Mouse (Mus musculus): ENCODE data around the gene Isl2. TPM values are rescaled to one million over a fixed set of nuclear protein-coding genes. Genes with fewer than 3 reads are reported as not detected.

The Isl2 gene
- total and polyA plus RNA-seq, 3 experiments, result 0.47 to 0.56 (median 0.55) TPM

DNA sequence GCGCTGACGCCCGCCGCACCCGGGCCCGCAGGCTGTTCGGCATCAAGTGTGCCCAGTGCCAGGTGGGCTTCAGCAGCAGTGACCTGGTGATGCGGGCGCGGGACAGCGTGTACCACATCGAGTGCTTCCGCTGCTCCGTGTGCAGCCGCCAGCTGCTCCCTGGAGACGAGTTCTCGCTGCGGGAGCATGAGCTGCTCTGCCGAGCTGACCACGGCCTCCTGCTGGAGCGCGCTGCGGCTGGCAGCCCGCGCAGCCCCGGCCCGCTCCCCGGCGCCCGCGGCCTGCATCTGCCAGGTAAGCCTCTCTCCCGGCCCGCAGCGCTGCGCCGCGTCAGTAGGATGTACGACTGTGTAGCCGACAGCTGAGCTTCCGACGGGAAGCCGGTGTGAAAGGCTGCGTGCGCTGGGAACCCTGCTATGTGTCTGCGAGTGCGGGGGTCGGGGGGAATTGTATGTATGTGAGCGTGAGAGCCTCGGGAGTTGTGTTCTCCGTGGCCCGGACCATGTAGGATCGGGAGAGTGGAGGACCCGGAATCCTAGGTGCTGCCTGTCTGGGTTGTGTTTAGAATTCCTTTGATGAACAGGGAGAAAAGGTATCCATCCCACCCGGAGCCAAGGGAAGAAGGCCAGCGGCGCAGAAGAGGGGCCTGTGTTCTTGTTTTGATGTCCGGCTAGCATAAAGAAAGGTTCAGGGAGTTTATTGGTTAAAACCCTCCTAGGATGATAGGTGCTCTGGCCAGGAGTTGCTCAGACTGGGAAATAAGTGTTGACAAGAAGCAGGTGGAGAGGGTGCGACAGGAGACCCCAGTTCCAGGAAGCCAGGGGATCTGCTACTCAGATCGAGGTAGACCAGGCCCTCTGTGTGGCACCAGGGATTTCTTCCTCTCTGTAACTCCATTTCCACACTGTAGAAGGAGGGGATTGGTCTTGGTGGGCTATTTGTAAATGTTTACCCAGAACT, 4.2 kb downstream of the Isl2 start:
- TF ChIP-seq SMC3 (IDR thresholded peaks at IDR 0.05; ENCODE audit: low read depth, low read length) (no peak), HCFC1 (IDR thresholded peaks at IDR 0.05; ENCODE audit: low read depth, low read length) (no peak), ZMIZ1 (IDR thresholded peaks at IDR 0.05; ENCODE audit: low read depth, low read length) (no peak), ZNF384 (IDR thresholded peaks at IDR 0.05; ENCODE audit: low read depth, low read length) (no peak), ELF1 (IDR thresholded peaks at IDR 0.05; ENCODE audit: low read depth, low read length) (no peak), ZC3H11A (IDR thresholded peaks at IDR 0.05; ENCODE audit: low read depth, low read length) (no peak), NRF1 (IDR thresholded peaks at IDR 0.05; ENCODE audit: low read depth, low read length) (no peak), MAX (IDR thresholded peaks at IDR 0.05; ENCODE audit: low read length) (no peak), KAT2A (IDR thresholded peaks at IDR 0.05; ENCODE audit: insufficient replicate concordance, low read length) (no peak), JUND (conservative IDR thresholded peaks at IDR 0.05; ENCODE audit: low read depth, low read length) (no peak), BHLHE40 (IDR thresholded peaks at IDR 0.05; ENCODE audit: low read depth, low read length) (no peak), USF2 (conservative IDR thresholded peaks at IDR 0.05; ENCODE audit: low read depth, low read length) (no peak), TCF12 (IDR thresholded peaks at IDR 0.05; ENCODE audit: low read depth, low read length) (no peak), EP300 (IDR thresholded peaks at IDR 0.05; ENCODE audit: low read length) (no peak), IRF4 (IDR thresholded peaks at IDR 0.05; ENCODE audit: low read depth, low read length) (no peak), MAZ (IDR thresholded peaks at IDR 0.05; ENCODE audit: low read depth, low read length) (no peak), POLR2A (IDR thresholded peaks at IDR 0.05; ENCODE audit: low read depth, low read length) (no peak), RCOR1 (conservative IDR thresholded peaks at IDR 0.05; ENCODE audit: low read depth, low read length) (no peak), USF1 (IDR thresholded peaks at IDR 0.05; ENCODE audit: low read depth, low read length) (no peak)
- Histone ChIP-seq H3K4me3 (replicated peaks in 1 of 3; ENCODE audit: low read depth in 2 of 3, low read length in 2 of 3, poor library complexity in 1 of 3) (no peak overlapping the region), H3K27me3 (replicated peaks) (no peaks in the 10 kb centered on the region)

DNA sequence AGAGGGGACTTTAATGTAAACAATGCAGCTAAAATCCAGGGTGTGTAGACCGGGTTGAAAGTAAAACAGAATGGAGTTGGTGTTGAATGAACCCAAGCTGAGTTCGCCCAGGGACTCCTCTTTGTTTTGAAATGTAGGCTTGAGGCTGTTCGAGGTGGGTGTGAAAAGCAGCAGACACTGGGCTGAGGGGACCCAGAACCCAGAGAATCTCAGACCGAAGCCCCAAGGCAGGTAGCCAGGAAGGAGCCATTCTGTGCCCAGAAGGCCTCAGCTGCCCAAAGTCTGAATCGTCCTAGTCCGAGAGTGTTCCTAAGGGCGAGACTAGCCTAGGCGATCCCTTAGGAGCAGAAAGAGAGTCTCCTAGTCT, 4.8 kb downstream of the Isl2 start:
- Histone ChIP-seq H3K9me3 (replicated peaks; ENCODE audit: low read length) (peaks cover 28% of the 10 kb centered on the region), H3K27me3 (replicated peaks) (no peaks in the 10 kb centered on the region), H3K4me3 (replicated peaks in 1 of 3; ENCODE audit: low read depth in 2 of 3, low read length in 2 of 3, poor library complexity in 1 of 3) (no peak overlapping the region), H3K27ac (ENCODE audit: insufficient read depth, low read depth) (no peak overlapping the region), H3K9ac (ENCODE audit: insufficient read depth, low read depth) (no peak overlapping the region), H3K79me2 (replicated peaks; ENCODE audit: control insufficient read depth, extremely low read depth, insufficient read depth, poor library complexity, severe bottlenecking) (no peaks in the 10 kb centered on the region), H3K4me1 (ENCODE audit: control insufficient read depth in 1 of 2, insufficient read depth in 2 of 2) (no peaks in the 10 kb centered on the region; a peak in 1 of 4 replicates), H3K36me3 (replicated peaks in 1 of 2; ENCODE audit: control insufficient read depth in 1 of 2, insufficient read depth in 1 of 2, low read length in 1 of 2) (peaks cover 0 to 29% of the 10 kb centered on the region in 2 experiments), H3K4me2 (ENCODE audit: insufficient read depth, low read depth, poor library complexity, severe bottlenecking) (no peak overlapping the region)
- TF ChIP-seq MAX (IDR thresholded peaks at IDR 0.05; ENCODE audit: low read length) (no peak), BHLHE40 (IDR thresholded peaks at IDR 0.05; ENCODE audit: low read depth, low read length) (no peak), MAZ (IDR thresholded peaks at IDR 0.05; ENCODE audit: low read depth, low read length) (no peak), TBP (conservative IDR thresholded peaks at IDR 0.05; ENCODE audit: low read depth, low read length) (no peak), GABPA (IDR thresholded peaks at IDR 0.05; ENCODE audit: insufficient replicate concordance, low read depth, low read length) (no peak), TCF12 (IDR thresholded peaks at IDR 0.05; ENCODE audit: low read depth, low read length) (no peak), MXI1 (IDR thresholded peaks at IDR 0.05; ENCODE audit: low read depth, low read length) (no peak), CHD1 (IDR thresholded peaks at IDR 0.05; ENCODE audit: low read depth, low read length) (no peak), CTCF (conservative IDR thresholded peaks at IDR 0.05 in 1 of 2, IDR thresholded peaks at IDR 0.05 in 1 of 2; ENCODE audit: low read depth in 2 of 2, low read length in 2 of 2) (no peak), MAFK (IDR thresholded peaks at IDR 0.05; ENCODE audit: insufficient replicate concordance, low read length) (no peak), E2F4 (IDR thresholded peaks at IDR 0.05; ENCODE audit: insufficient replicate concordance, low read depth, low read length) (no peak), POLR2AphosphoS2 (IDR thresholded peaks at IDR 0.05; ENCODE audit: low read depth, low read length) (no peak), ZMIZ1 (IDR thresholded peaks at IDR 0.05; ENCODE audit: low read depth, low read length) (no peak), USF2 (conservative IDR thresholded peaks at IDR 0.05; ENCODE audit: low read depth, low read length) (no peak), USF1 (IDR thresholded peaks at IDR 0.05; ENCODE audit: low read depth, low read length) (no peak), RCOR1 (conservative IDR thresholded peaks at IDR 0.05; ENCODE audit: low read depth, low read length) (no peak), JUND (conservative IDR thresholded peaks at IDR 0.05; ENCODE audit: low read depth, low read length) (no peak), ETS1 (conservative IDR thresholded peaks at IDR 0.05; ENCODE audit: low read depth, low read length) (no peak), POLR2A (IDR thresholded peaks at IDR 0.05; ENCODE audit: low read depth, low read length) (no peak)
- no peak for DNase-seq (ENCODE audit: extremely low read depth)
- dilution Hi-C loops (cut with MboI; ENCODE audit: extremely low pct_ligation_motif_present, extremely low pct_unique_long_range_greater_than_20kb, low sequenced_read_pairs) (no loop called here), in situ Hi-C loops (cut with MboI; ENCODE audit: low pct_ligation_motif_present, low pct_unique_long_range_greater_than_20kb, low sequenced_read_pairs) (no loop called here)

More for the DNA sequence above, 4.2 kb downstream of the Isl2 start:
- H3K27ac ChIP-seq (ENCODE audit: insufficient read depth, low read depth), result no peak overlapping the region
- H3K4me2 ChIP-seq (ENCODE audit: insufficient read depth, low read depth, poor library complexity, severe bottlenecking), result no peak overlapping the region
- H3K9ac ChIP-seq (ENCODE audit: insufficient read depth, low read depth), result no peak overlapping the region
- in situ Hi-C loops (cut with MboI; ENCODE audit: low pct_ligation_motif_present, low pct_unique_long_range_greater_than_20kb, low sequenced_read_pairs), result no loop called here
- no peaks in the 10 kb centered on the region for H3K79me2 ChIP-seq (replicated peaks; ENCODE audit: control insufficient read depth, extremely low read depth, insufficient read depth, poor library complexity, severe bottlenecking)
- H3K9me3 ChIP-seq (replicated peaks; ENCODE audit: low read length), result peaks cover 28% of the 10 kb centered on the region
- dilution Hi-C loops (cut with MboI; ENCODE audit: extremely low pct_ligation_motif_present, extremely low pct_unique_long_range_greater_than_20kb, low sequenced_read_pairs), result no loop called here
- DNase-seq (ENCODE audit: extremely low read depth), result no peak
- peaks cover 0 to 29% of the 10 kb centered on the region in 2 experiments for H3K36me3 ChIP-seq (replicated peaks in 1 of 2; ENCODE audit: control insufficient read depth in 1 of 2, insufficient read depth in 1 of 2, low read length in 1 of 2)
- H3K4me1 ChIP-seq (ENCODE audit: control insufficient read depth in 1 of 2, insufficient read depth in 2 of 2), result no peaks in the 10 kb centered on the region; a peak in 1 of 4 replicates

Measured in CH12.LX (cell line).